Mouse (Mus musculus) large intestine, adult 2 months (tissue): ENCODE data around the gene Arhgef11. TPM values are rescaled to one million over a fixed set of nuclear protein-coding genes. Genes with fewer than 3 reads are reported as not detected.
"Not testable (repeated sequence)": the region's sequence is repeated elsewhere in the genome, so short reads cannot be mapped to it uniquely, and the experiment has no call there.

ENCODE experiments used
- DNase-seq: peaks from one replicate; pipeline ENCODE4 v3.0.0-alpha.2; 2012; ENCODE audit warnings: low read depth, low spot score
- WGBS: fragments of 180-500 bp; shearing (Covaris S2); methylation state at CpG from one replicate; pipeline ENCODE4 v1.1.7; 2018; 5-methylcytosine and 5-hydroxymethylcytosine counted together
- polyA plus RNA-seq: library from polyadenylated mRNA; depleted of rRNA; stranded (reverse); fragments of >200 nt; gene quantifications from 2 replicates; pipeline ENCODE4 v1.2.3, GENCODE M21; 2012; rRNA removed

Gene Arhgef11
- 23.9 and 34.2 TPM in 2 replicates for polyA plus RNA-seq

DNA sequence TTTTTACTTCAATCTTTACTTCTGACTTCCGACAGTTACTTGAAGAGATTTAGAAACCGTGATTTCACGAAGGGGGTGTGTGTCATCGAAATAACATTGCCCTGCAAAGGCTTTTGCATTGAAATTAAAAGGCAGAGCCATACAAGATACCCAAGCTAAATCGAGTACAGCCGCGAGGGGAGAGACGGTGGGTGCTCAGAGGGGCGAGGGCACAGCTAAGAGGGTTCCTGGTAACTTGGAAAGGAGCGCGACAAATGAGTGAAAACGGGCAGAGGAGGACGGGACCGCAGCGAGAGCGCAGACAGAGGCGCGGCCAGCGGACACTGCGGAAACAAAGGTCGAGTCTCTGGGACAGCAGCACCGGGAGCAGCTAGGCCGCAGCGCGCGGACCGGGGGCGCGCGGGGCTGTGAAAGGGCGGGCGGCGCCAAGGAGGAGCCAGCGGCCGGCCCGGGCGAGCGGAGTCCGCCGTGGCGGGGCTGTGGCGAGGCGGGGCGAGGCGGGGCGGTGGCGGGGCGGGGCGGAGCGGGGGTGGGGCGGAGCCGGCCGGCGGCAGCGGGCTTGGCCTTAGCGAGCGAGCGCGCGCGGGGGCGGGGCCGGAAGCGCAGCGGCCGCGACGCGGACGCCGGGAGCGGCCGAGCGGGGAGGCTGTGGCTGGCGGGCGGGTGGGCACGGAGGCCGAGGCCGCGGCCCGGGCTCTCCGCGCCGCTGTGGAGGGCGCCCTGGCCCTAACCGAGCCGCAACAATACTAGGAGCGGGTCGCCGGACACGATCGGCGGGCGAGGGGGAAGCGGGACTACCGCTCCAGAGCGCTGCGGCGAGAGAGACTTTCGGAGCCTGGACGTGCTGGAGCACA lies at the start of gene Arhgef11:
TSS of gene Arhgef11 (plus strand) at position 603 of the 854 bp plus-strand sequence.
- WGBS, result 1% methylated on average over 92 of the region's 101 CpGs
- DNase-seq, result peak; percentile 44

DNA sequence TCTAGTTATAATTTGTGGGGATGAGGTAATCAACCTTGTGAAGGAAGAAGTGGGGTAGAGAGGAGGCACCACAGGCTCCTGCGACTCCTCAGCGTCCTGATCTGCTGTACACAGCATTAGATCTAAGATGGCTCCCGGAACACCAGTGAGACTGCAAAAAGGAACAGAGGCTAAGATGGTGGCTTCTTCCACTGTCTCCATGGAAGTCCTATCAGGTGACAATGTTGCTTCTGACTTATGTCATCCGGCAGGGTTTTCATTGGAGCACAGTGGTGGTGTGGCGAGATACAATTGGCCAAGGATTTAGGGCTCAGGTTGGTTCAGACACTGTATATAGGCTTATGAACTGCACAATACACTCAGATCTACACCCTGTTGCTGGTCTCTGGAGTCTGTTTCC lies 48.7 kb upstream of the Arhgef11 start:
- 95% methylated on average over 5 of the region's 5 CpGs for WGBS

GRCm38 (mm10) chr3:87575766-87576165 lies 41.6 kb upstream of the Arhgef11 start:
- no peak for DNase-seq
- 21% methylated on average over 6 of the region's 6 CpGs for WGBS

More for the DNA sequence above, 48.7 kb upstream of the Arhgef11 start:
- no peak for DNase-seq

- 90% methylated on average over 4 of the region's 4 CpGs for WGBS
- no peak for DNase-seq
Observed at GRCm38 (mm10) chr3:87582259-87582658, 35.1 kb upstream of the Arhgef11 start.

DNA sequence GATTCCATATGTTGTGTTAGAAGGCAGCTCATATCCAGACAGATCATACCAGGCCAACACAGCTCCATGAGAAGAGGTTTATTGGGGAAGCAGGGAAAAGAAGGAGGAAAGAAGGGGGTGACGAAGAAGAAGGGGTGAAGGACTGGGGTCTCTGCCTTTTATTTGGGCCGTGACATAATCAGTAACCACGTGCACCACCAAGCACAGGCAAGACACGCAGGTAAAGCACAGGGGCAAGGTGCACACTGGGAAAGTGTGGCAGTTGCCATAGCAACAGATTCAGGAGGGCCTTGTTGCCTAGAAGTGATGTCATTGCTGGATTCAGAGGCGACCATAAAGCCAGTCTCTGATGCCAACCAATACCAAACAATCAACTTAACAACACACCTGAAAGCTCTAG lies 23.6 kb upstream of the Arhgef11 start:
- DNase-seq, result no peak
- 63% methylated on average over 5 of the region's 5 CpGs for WGBS

DNA sequence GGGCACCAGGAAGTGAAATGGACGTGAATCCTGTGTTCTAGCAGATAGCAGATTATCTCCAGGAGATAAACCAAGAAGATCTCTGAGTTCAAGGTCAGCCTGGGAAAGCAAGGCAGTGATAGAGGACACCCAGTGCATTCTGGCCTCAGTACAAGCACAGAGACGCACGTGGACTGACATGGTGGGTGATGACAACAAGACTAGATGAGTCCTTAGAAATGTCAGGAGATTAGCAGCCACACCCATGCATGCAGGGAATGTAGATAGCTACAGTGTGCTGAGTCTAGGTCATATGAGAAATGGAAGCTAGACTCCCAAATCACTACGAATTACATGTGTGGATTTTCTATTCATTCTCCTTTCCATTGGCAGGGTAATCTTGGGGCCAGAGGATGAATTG lies 22.0 kb upstream of the Arhgef11 start:
- 70% methylated on average over 4 of the region's 4 CpGs for WGBS
- DNase-seq, result not testable (repeated sequence)

DNA sequence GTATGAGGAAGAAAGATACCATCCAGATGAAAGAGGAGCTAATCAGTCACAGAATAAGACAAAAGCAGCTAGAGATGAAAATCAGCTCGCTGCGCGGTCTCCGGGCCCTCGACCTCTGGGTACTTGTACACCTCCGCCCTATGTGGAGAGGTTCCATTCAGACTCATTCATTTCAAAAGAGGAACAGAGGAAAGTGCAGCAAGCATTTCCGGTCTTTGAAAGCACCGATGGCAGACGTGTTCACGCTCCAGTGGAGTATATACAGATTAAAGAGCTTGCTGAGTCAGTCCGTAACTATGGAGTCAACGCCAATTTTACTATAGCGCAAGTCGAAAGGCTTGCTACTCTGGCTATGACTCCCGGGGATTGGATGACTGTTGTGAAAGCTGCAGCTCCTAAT lies 16.3 kb upstream of the Arhgef11 start:
- 96% methylated on average over 15 of the region's 15 CpGs for WGBS
- DNase-seq, result not testable (repeated sequence)

DNA sequence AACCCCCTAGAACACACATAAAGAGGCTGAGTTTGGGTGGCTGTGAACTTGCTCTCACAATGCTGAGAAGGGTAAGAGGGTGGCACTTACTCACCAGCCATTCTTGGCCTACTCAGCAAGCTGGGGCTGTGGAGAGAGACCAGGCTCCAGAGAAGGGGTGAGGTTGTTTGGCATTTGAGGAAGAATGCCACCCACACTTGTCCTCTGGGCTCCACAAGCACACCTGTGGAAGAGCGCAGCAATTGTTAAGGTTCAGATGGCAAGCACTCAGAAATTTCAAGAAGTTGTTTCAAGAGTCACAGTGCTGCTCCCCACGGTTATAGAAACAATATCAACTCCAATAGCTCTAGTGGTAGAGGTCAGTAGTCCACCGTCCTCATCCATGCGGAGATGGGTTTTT lies 1.0 kb upstream of the Arhgef11 start:
- 68% methylated on average over 4 of the region's 4 CpGs for WGBS
- DNase-seq, result no peak

- under 1% methylated on average over 6 of the region's 6 CpGs for WGBS
- DNase-seq, result no peak
Observed at GRCm38 (mm10) chr3:87617811-87618130, 412 bp downstream of the Arhgef11 start.

DNA sequence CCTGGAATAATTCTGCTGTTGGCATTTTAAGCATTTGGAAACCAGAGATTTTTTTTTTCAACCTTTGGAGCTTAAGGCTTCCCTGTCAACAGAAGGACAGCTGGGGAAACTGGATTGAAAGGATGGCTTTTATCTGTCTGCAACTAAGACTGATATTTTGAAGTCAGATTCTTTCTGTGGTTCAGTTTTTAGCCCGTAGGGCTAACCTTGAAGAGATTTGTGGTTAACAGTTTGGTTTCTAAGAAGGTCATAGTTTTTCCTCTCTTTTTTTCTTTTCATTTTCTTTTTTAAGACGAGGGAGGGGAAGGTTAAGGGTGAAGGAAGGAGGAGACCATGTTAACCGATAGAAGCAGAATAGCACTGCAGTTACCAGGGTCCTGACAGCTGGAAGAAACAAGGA lies 881 bp downstream of the Arhgef11 start:
- DNase-seq, result peak; percentile 18
- WGBS, result 0% methylated on average over 3 of the region's 3 CpGs

- peak; percentile 10 for DNase-seq
- 10% methylated on average over 5 of the region's 5 CpGs for WGBS
Observed at GRCm38 (mm10) chr3:87618981-87619710, 1.8 kb downstream of the Arhgef11 start.

DNA sequence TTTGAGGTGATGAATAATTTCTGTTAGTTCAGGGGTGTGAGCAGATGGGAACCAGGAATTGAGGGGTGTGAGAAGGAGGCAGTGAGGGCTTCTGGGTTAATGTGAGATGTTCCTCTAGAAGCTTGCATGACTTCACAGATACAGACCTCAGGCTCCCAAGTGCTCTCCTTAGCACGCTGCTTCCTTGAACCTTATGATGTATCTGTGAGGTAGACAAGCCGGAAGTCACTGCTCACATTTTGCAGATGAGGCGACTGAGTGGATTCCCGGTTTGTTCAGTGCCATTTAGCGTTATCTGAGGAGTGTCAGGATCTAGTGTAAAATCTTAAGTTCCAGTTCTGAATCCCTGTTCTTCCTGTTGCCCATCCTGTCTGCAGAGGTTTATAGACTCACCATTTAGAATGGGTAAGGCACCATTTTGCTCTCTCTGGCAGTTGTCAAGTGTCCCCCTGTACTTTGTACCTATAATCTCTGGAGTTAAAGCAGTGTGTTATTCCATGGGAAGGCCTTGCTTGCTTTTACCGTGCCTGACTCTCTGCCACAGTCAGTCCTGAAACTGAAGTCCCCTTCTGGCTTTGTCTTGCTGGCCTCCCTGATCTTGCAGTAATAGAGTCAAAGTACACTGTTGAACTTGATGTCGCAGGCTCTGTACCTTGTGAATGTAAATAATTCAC lies 3.0 kb downstream of the Arhgef11 start:
- 11% methylated on average over 7 of the region's 7 CpGs for WGBS
- DNase-seq, result peak; percentile 38

GRCm38 (mm10) chr3:87624899-87625298 lies 7.5 kb downstream of the Arhgef11 start:
- WGBS, result 71% methylated on average over 4 of the region's 4 CpGs
- no peak for DNase-seq

DNA sequence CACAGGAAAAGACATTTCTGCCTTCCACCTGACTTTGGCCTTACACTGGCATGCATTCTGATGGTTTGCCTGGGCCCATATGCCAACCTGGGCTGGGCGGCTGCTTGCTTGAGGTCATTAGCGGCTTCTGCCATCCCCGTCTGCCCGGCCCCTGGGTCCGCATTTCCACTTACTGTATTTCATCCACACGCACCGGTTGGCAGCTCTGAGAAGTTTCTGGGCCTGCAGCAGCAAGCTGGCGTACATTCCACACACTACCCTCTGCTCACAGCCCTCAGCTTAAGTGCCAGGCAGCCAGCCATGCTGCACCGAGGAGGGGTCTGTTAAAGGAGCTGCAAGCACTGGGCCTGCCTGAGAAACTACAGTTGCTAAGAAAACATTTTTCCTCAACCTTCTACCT lies 13.5 kb downstream of the Arhgef11 start:
- no peak for DNase-seq
- 88% methylated on average over 9 of the region's 9 CpGs for WGBS

DNA sequence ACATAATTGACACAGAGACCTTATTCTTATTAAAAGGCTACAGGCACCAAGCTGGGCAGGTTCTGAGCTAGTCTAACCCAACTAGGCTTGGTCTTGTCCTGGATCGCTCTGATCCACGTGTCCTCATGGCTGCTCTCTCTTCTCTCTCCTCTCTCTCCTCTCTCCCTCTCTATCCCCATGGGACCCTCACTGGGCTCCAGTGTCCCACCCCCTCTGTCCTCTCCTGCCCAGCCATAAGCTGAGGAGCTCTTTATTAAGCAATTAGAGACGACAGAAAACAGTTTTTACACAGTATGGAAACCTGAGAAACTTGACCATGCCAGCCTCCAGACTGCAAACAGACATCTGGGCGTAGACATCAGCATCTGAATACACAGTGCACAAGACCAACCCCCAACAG lies 14.0 kb downstream of the Arhgef11 start:
- WGBS, result 77% methylated on average over 4 of the region's 4 CpGs
- DNase-seq, result no peak

DNA sequence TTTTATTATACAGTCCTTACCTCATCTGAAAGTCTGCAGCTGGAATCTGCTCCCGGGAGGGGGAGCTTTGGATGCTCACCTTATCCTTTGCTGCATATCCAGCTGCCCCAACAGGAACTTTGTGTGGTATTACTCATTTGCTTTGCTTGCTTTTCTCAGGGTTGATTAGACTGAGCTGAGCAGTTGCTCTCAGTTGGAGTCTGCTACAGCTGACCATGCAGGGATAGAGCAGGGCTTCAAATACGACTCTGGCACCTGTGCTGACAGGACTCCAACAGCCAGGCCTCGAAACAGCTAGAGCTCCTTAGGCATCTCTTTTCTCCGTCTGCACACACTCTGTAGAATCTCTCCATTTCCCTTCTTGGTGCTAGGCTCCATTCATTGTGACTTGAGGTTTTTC lies 18.2 kb downstream of the Arhgef11 start:
- DNase-seq, result no peak
- 59% methylated on average over 4 of the region's 4 CpGs for WGBS

- 63% methylated on average over 1 of the region's 1 CpGs for WGBS
- DNase-seq, result no peak
Observed at GRCm38 (mm10) chr3:87643453-87643852, 26.1 kb downstream of the Arhgef11 start.

DNA sequence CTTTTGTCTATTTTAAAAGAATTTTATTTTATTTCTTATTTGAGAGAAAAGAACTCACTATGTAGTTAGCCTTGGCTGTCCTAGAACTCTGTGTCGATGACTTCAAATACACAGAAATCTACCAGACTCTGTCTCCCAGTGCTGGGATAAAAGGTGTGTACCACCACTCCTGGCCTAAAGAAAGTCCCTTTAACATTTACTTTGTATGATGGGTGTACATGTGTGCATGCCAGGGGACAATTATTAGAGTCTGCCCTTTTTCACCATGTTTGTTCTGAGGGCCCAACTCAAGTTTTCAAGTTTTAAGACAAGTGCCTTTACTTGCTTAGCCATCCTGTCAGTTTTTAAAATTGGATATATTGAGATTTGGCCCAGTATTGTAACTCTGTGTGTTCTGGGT lies 28.8 kb downstream of the Arhgef11 start:
- no peak for DNase-seq
- WGBS, result 100% methylated on average over 1 of the region's 1 CpGs

DNA sequence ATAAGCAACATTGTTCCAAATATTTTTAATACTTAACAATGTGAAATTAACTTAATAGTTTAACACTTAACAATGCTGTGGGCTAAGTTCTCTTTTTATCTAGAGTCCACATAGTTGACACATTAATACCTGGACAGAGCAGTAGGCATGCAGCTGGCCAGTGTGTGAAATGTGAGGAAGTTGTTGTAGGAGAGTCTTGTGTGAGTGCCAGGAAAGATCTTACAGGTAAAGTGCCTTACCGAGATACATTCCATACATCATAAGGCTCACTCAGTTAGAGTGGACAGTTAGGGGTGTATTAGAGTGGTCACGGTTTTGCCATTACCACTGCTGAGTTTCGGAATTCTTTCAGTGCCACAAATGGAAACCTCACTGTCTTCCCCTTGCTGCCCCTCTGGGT lies 31.7 kb downstream of the Arhgef11 start:
- WGBS, result 79% methylated on average over 3 of the region's 3 CpGs

GRCm38 (mm10) chr3:87658348-87658747 lies 41.0 kb downstream of the Arhgef11 start:
- no peak for DNase-seq
- 74% methylated on average over 2 of the region's 2 CpGs for WGBS

More for the DNA sequence above, 31.7 kb downstream of the Arhgef11 start:
- no peak for DNase-seq
